Mouse (Mus musculus): ENCODE measurements at regions not wholly inside any gene's neighbourhood (a gene's known extent, or its start where the extent isn't known, plus 50 kb on each side); places are given as distances from the start of the nearest gene placed in this dataset.

GRCm38 (mm10) chr1:22222836-22223235 is 261.1 kb upstream of the Kcnq5 start:
- no peak for DNase-seq (ENCODE audit: low spot score in 2 of 2)

DNA sequence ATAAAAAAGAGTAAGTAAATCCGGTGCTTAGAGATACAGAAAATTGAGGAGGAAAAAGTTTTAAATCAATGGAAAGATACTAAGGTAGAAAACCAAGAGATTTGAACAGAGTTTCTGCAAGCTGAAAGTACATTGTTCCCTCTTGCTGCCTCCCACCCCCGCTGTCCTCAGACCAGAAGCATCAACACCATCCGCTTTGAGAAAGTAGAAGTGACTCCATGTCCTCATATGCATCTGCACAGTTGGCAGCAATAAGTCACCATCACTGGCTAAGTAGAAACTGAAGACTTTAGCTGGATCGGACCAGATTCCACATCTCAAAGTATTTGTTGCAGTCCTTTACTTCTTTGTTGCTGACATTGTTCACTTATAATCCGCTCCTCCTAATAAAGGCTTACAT is 250.1 kb upstream of the Kcnq5 start:
- DNase-seq (ENCODE audit: low spot score in 2 of 2), result no peak

DNA sequence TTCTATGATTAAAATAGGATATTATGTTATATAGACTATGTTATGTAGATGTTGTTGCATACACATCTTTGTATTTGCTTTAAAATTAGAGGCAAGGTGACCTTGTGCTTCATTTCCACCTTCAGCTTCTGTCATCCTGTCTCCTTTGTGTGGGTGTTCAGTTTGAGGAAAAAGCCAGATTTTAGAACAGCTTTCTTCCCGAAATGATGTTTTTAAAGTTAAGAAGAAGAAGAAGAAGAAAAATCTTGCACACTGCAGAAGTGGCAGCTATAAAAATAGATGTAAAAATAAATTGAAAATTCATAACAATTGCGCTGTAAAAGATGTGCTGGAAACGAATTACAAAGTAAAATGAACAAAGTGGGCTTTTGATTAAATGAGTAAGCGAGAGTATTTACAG is 249.5 kb upstream of the Kcnq5 start:
- no peak for DNase-seq (ENCODE audit: low spot score in 2 of 2)

GRCm38 (mm10) chr1:22210621-22211020 is 248.9 kb upstream of the Kcnq5 start:
- peak; percentile 7 for DNase-seq (ENCODE audit: low spot score in 2 of 2)

DNA sequence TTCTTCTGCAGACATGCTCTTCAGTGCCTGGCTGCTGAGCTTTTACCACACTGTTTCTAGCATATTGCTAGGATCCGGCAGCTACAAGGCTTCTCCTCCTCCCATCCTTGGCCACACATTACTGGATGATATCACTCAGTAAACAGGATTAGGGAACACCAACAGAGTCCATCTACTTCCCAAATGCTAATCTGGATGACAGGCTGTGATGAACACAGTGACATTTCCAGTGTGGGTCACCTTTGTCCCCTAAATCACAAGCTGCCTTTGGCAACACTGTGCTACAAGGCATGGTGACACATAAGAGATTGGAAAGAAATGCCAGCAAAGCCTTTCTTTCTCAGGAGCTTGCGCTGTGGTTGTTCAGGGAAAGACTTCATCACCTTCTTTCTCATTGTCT is 246.5 kb upstream of the Kcnq5 start:
- DNase-seq (ENCODE audit: low spot score in 2 of 2), result no peak

DNA sequence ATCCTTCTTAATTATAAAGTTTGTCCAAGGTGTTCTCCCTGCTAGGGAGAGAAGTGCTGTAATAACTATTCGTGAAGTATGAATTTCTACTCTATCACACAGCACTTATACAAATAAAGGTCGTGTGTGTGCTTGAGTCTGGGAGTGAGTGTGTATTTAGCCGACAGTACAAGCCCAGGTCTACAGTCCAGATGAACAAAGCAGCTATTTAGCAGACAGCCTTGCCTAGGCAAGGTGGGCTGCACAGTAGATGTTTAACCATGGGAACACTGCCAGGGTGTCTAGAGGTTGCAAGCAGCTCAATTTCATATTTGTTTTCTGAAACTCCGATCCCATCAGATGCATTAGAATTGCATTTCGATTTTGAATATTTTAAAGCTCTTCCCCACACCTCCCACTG is 245.2 kb upstream of the Kcnq5 start:
- no peak for DNase-seq (ENCODE audit: low spot score in 2 of 2)

DNA sequence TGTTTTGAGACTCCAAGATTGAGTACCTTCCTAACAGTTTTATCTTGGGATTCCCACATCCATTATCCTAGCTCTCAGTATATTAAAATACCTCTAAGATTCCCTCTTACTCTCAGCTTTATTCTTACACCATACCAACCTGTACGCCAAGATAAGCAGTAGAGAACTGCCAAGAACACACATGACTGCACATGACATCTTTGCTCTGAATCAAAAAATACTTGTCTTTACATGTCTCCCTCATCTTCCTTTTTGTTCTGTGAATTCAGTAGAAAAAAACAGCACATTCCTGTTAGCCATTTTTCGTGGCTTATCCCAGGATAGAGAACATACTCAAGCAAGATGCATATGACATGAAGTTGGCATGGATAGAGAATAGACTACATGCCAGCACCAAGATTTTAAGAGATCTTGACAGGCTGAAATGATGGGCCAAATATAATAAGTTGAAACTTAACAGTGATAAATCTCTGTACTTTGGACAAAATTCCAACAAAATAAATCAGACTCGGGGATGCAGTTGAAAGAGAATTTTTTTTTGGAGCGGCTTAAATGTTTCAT is 206.0 kb upstream of the Kcnq5 start:
- no peak for DNase-seq (ENCODE audit: low spot score in 2 of 2)

DNA sequence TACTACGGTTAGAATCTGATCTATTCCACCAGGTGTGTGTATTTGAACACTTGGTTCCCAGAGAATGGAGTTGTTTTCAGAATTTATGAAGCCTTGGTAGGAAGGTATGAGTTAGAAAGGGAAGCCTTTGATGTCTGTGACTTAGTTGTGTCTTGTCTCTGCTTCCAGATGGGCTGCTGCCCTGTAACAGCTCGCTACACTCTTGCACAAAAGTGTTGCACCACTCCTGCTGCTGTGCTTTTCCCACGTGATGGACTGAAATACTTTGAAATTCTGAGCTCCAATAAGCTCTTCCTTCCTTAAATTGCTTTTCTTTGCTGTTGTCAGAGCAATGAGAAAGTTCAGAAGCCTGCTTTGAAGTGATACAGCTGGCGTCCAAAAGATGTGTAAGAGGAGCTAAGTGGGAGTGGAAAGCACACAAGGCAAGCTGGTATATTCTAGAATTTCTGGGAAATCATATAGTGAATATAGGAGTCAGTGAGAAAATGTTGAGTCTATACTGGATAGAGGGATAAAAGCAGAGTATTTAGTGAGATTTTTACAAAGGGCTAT is 174.9 kb upstream of the Kcnq5 start:
- DNase-seq (ENCODE audit: low spot score in 2 of 2), result no peak

GRCm38 (mm10) chr1:22118266-22118772 is 156.6 kb upstream of the Kcnq5 start:
- no peak for DNase-seq (ENCODE audit: low spot score in 2 of 2)

DNA sequence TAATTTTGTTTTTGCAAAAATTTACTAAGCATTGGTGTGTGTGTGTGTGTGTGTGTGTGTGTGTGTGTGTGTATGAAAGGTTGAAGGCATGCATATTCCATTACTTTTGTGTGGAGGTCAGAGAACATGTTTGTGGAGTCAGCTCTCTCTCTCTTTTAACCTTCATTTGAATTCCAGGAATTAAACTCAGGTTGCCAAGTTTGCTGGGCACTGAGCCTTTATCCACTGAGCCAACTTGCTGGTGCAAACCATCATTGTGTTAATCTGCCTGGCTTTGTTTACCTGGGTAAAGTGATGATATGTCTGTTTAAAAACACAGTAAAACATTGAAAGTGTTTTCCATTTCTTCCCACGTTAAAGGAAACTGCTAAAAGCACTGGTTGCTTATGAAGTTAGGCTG is 154.7 kb upstream of the Kcnq5 start:
- DNase-seq (ENCODE audit: low spot score in 2 of 2), result no peak

DNA sequence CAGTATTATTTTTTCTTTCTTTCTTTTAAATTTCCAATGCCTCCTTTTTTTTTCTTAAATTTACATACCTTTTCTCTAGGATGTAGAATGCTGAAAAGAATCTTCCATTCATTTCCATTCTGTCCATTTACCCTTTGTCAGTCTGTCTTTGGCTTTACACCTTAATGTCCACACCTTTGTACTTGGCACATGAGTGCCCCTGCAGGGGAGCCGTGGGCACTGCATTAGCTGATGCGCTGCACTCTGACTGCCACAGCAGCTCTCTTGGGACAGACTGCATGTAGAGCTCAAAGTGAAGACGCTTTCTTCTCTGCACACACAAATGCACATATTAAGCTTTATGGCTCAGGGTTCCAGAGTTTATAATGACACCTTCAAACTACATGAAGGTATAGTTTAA is 143.8 kb upstream of the Kcnq5 start:
- no peak for DNase-seq (ENCODE audit: low spot score in 2 of 2)

DNA sequence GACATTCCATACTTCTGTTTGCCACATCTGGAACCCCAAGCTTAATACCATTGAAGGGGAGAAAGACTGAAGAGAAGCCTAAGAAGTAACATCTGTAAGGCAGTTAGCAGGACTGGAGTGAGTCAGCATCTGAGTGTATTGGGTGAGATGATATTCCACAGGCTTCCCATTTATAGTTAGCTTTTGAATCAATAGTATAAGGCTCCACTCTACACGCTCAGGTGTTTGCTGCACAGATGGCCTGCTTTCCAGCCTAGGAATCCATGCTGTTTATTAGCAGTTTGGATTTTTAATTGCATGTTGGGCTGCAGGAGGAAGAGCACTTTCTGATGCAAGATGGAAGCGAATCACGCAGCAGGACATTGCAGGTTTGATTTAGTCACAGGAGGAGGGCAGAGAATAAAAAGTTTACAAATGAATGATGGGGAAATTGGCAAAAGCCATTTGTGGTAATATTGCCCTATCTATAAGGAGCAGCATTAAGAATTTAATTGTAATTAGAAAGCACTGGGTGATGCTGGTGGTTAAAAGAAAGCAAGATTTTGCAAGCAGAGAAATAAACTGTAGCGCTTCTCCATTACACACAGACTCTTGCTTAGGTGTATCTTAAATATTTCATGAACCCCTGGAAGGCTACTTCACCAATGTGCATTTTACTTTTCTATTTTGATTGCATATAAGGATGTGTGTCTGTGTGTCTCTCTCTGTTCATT is 109.8 kb upstream of the Kcnq5 start:
- DNase-seq (ENCODE audit: low spot score in 2 of 2), result no peak

GRCm38 (mm10) chr1:22070028-22070427 is 108.3 kb upstream of the Kcnq5 start:
- DNase-seq (ENCODE audit: low spot score in 2 of 2), result no peak
